ENCODE assay signal across 10 mouse cellular contexts in genomic region chr10:80940988-80941347, GRCm38 (mm10). TPM values are rescaled to one million over a fixed set of nuclear protein-coding genes. Genes with fewer than 3 reads are reported as not detected.
A peak's percentile ranks its signal among the peaks of the same experiment; 100 is the strongest.
DNase-seq lines count a peak whose midpoint lies in the region; ATAC-seq and TF ChIP-seq lines count a peak whose summit lies in the region.
"Had no signal": no experiment of that assay in that cellular context is flagged by ENCODE, and none has a peak within 500 bp of the region (broad histone marks: within the 10 kb centered on the region; RNA-seq: fewer than 3 reads in every experiment).

No protein-coding gene starts in this region.

- ATAC-seq in embryonic facial prominence, embryonic 15.5 days (ENCODE audit: insufficient number of reproducible peaks, low FRiP score, low TSS enrichment, low read depth) = no peak
- ATAC-seq in limb, embryonic 15.5 days (ENCODE audit: insufficient number of reproducible peaks, low FRiP score, low TSS enrichment, low read depth) = no peak
- ATAC-seq in megakaryocyte-erythroid progenitor cell, adult 5-6 weeks (replicated peaks; ENCODE audit: low FRiP score, low TSS enrichment, poor library complexity, severe bottlenecking) = no peak

- H3K27me3 ChIP-seq in kidney, adult 2 months (replicated peaks; ENCODE audit: control insufficient read depth, insufficient read depth, low read length) = no peaks in the 10 kb centered on the region
- H3K27me3 ChIP-seq in ES-Bruce4 (ENCODE audit: control insufficient read depth, insufficient read depth, low read length, poor library complexity, severe bottlenecking) = no peaks in the 10 kb centered on the region
- H3K27me3 ChIP-seq in embryonic facial prominence, embryonic 15.5 days = no peaks in the 10 kb centered on the region
- no peaks in the 10 kb centered on the region for H3K27me3 ChIP-seq in limb, embryonic 15.5 days

- intact Hi-C loops in left cerebral cortex, postnatal 4 days (cut with DNase I) = no loop called here

- no peak overlapping the region for H3K4me3 ChIP-seq in kidney, adult 2 months (ENCODE audit: insufficient read depth, low read depth, low read length)
- H3K4me3 ChIP-seq in ES-Bruce4 (ENCODE audit: low read depth, low read length) = no peak overlapping the region
- no peak overlapping the region for H3K4me3 ChIP-seq in embryonic facial prominence, embryonic 15.5 days (replicated peaks)
- H3K4me3 ChIP-seq in limb, embryonic 15.5 days = no peak overlapping the region

- peak overlapping the region; percentile 87 for H3K27ac ChIP-seq in kidney, adult 2 months (ENCODE audit: insufficient read depth, low read depth, low read length)
- H3K27ac ChIP-seq in ES-Bruce4 (ENCODE audit: insufficient read depth, low read length) = peak overlapping the region; percentile 96
- H3K27ac ChIP-seq in embryonic facial prominence, embryonic 15.5 days (replicated peaks) = peak overlapping the region; percentile 88
- peak overlapping the region; percentile 89 for H3K27ac ChIP-seq in limb, embryonic 15.5 days

- H3K4me2 ChIP-seq in embryonic facial prominence, embryonic 15.5 days (replicated peaks) = peak overlapping the region; percentile 80
- H3K4me2 ChIP-seq in limb, embryonic 15.5 days = peak overlapping the region; percentile 60; the same call in 1 of the 2 replicates

- TF ChIP-seq EP300 in ES-Bruce4 (IDR thresholded peaks at IDR 0.05; ENCODE audit: insufficient read depth, low read depth, low read length) = no peak

- no peak for TF ChIP-seq CTCF in kidney, adult 2 months (conservative IDR thresholded peaks at IDR 0.05; ENCODE audit: insufficient read depth, insufficient read length, low read depth, low read length)
- TF ChIP-seq CTCF in ES-Bruce4 (IDR thresholded peaks at IDR 0.05; ENCODE audit: low read depth, low read length) = no peak

- 13% methylated on average over 2 of the region's 2 CpGs for WGBS in kidney, adult 2 months
- WGBS in embryonic facial prominence, embryonic 15.5 days = 26% methylated on average over 2 of the region's 2 CpGs
- 50% methylated on average over 2 of the region's 2 CpGs for WGBS in limb, embryonic 15.5 days

- H3K9me3 ChIP-seq in ES-Bruce4 (replicated peaks; ENCODE audit: control insufficient read depth, insufficient read depth, low read length, poor library complexity, severe bottlenecking) = no peaks in the 10 kb centered on the region
- no peaks in the 10 kb centered on the region for H3K9me3 ChIP-seq in embryonic facial prominence, embryonic 15.5 days (replicated peaks)
- H3K9me3 ChIP-seq in limb, embryonic 15.5 days = no peaks in the 10 kb centered on the region
- H3K9me3 ChIP-seq: G1E had no signal

- H3K4me1 ChIP-seq in kidney, adult 2 months (ENCODE audit: control insufficient read depth, insufficient read depth, low read length) = peaks cover 18% of the 10 kb centered on the region
- peaks cover 27% of the 10 kb centered on the region for H3K4me1 ChIP-seq in ES-Bruce4 (ENCODE audit: control insufficient read depth, insufficient read depth, low read length)
- peaks cover 55% of the 10 kb centered on the region for H3K4me1 ChIP-seq in embryonic facial prominence, embryonic 15.5 days
- H3K4me1 ChIP-seq in limb, embryonic 15.5 days = peaks cover 65% of the 10 kb centered on the region

- DNase-seq in kidney, adult 2 months = no peak
- no peak for DNase-seq in kidney, postnatal 10 days
- DNase-seq in B cell, adult 2 months = no peak
- no peak for DNase-seq in left cerebral cortex, postnatal 4 days
- DNase-seq: cerebellum, postnatal 36 days had no signal

- TF ChIP-seq POLR2A in kidney, adult 2 months (IDR thresholded peaks at IDR 0.05; ENCODE audit: low read depth, low read length) = no peak
- no peak for TF ChIP-seq POLR2A in ES-Bruce4 (IDR thresholded peaks at IDR 0.05; ENCODE audit: insufficient read depth, low read length)

- 0 out of 2 replicates have a peak overlapping the region, but pooled peaks have one; percentile 14 for H3K9ac ChIP-seq in ES-Bruce4 (ENCODE audit: low read depth, poor library complexity, severe bottlenecking)
- H3K9ac ChIP-seq in embryonic facial prominence, embryonic 15.5 days = no peak overlapping the region
- no peak overlapping the region for H3K9ac ChIP-seq in limb, embryonic 15.5 days

- H3K36me3 ChIP-seq in kidney, adult 2 months (ENCODE audit: control insufficient read depth, insufficient read depth, low read length) = no peaks in the 10 kb centered on the region
- H3K36me3 ChIP-seq in ES-Bruce4 (ENCODE audit: control insufficient read depth, insufficient read depth, low read length, poor library complexity, severe bottlenecking) = no peaks in the 10 kb centered on the region
- no peaks in the 10 kb centered on the region for H3K36me3 ChIP-seq in embryonic facial prominence, embryonic 15.5 days
- no peaks in the 10 kb centered on the region for H3K36me3 ChIP-seq in limb, embryonic 15.5 days
- H3K36me3 ChIP-seq: G1E had no signal

RNA-seq across cellular contexts. Expression of gene Gadd45b, which starts 11.1 kb away (rescaled TPM):
- polyA plus RNA-seq in kidney, adult 2 months (2012; rRNA removed) = 10.1 and 11.3 TPM in 2 replicates
- 80.7 and 86.3 TPM in 2 replicates for polyA plus RNA-seq in ES-Bruce4 (2011; ENCODE audit: insufficient read depth, insufficient read length, low read depth, missing spikeins)
- polyA plus RNA-seq in embryonic facial prominence, embryonic 15.5 days (2015; fragmentation: Nextera tagmentation; extraction: Ambion mirVana) = 43.7 and 46.6 TPM in 2 replicates
- 44.4 and 44.7 TPM in 2 replicates for polyA plus RNA-seq in limb, embryonic 15.5 days (2015; fragmentation: Nextera tagmentation; extraction: Ambion mirVana)
- not detected in 2 replicates for total RNA-seq in megakaryocyte-erythroid progenitor cell, adult 5-6 weeks (2014; fragmentation: Nextera tagmentation)
- total RNA-seq in megakaryocyte-erythroid progenitor cell, adult 5-6 weeks (2017) = 7.5 and 8.7 TPM in 2 replicates
- total RNA-seq in left cerebral cortex, postnatal 4 days (2021) = 1 to 10 TPM; 5.3 to 6.2 TPM

RNA-seq across cellular contexts. Expression of gene Lmnb2, which starts 22.9 kb away (rescaled TPM):
- 8.5 and 10.1 TPM in 2 replicates for polyA plus RNA-seq in kidney, adult 2 months (2012; rRNA removed)
- polyA plus RNA-seq in ES-Bruce4 (2011; ENCODE audit: insufficient read depth, insufficient read length, low read depth, missing spikeins) = 25.9 and 28.2 TPM in 2 replicates
- polyA plus RNA-seq in embryonic facial prominence, embryonic 15.5 days (2015; fragmentation: Nextera tagmentation; extraction: Ambion mirVana) = 56.7 and 60.1 TPM in 2 replicates
- polyA plus RNA-seq in limb, embryonic 15.5 days (2015; fragmentation: Nextera tagmentation; extraction: Ambion mirVana) = 51.6 and 58.2 TPM in 2 replicates
- 14.9 and 24.4 TPM in 2 replicates for total RNA-seq in megakaryocyte-erythroid progenitor cell, adult 5-6 weeks (2014; fragmentation: Nextera tagmentation)
- 24.0 and 29.0 TPM in 2 replicates for total RNA-seq in megakaryocyte-erythroid progenitor cell, adult 5-6 weeks (2017)
- total RNA-seq in left cerebral cortex, postnatal 4 days (2021) = 10 to 100 TPM; 28.5 to 35.7 TPM

RNA-seq across cellular contexts. Expression of gene Timm13, which starts 40.2 kb away (rescaled TPM):
- 375 and 474 TPM in 2 replicates for polyA plus RNA-seq in kidney, adult 2 months (2012; rRNA removed)
- polyA plus RNA-seq in ES-Bruce4 (2011; ENCODE audit: insufficient read depth, insufficient read length, low read depth, missing spikeins) = 135 and 146 TPM in 2 replicates
- polyA plus RNA-seq in embryonic facial prominence, embryonic 15.5 days (2015; fragmentation: Nextera tagmentation; extraction: Ambion mirVana) = 337 and 339 TPM in 2 replicates
- 312 and 329 TPM in 2 replicates for polyA plus RNA-seq in limb, embryonic 15.5 days (2015; fragmentation: Nextera tagmentation; extraction: Ambion mirVana)
- total RNA-seq in megakaryocyte-erythroid progenitor cell, adult 5-6 weeks (2014; fragmentation: Nextera tagmentation) = 206 and 233 TPM in 2 replicates
- total RNA-seq in megakaryocyte-erythroid progenitor cell, adult 5-6 weeks (2017) = 27.7 and 49.2 TPM in 2 replicates
- 100 to 1,000 TPM; 147 TPM for total RNA-seq in left cerebral cortex, postnatal 4 days (2021)
